Mouse (Mus musculus) kidney, adult 2 months (tissue): ENCODE results near the gene Hyal5.

ENCODE experiments used
- CTCF ChIP-seq: fragments of 200-500 bp; conservative IDR thresholded peaks from 2 replicates; pipeline ENCODE4 v1.5.1; 2011; ENCODE audit warnings: low read depth, mild to moderate bottlenecking, control low read depth, low read length, moderate library complexity, mixed read lengths; ENCODE audit not compliant: insufficient read depth, insufficient read length
- POLR2A ChIP-seq: fragments of 200-500 bp; IDR thresholded peaks from one replicate; pipeline ENCODE4 v1.6.1; 2011; ENCODE audit warnings: low read depth, low read length, control low read depth

DNA sequence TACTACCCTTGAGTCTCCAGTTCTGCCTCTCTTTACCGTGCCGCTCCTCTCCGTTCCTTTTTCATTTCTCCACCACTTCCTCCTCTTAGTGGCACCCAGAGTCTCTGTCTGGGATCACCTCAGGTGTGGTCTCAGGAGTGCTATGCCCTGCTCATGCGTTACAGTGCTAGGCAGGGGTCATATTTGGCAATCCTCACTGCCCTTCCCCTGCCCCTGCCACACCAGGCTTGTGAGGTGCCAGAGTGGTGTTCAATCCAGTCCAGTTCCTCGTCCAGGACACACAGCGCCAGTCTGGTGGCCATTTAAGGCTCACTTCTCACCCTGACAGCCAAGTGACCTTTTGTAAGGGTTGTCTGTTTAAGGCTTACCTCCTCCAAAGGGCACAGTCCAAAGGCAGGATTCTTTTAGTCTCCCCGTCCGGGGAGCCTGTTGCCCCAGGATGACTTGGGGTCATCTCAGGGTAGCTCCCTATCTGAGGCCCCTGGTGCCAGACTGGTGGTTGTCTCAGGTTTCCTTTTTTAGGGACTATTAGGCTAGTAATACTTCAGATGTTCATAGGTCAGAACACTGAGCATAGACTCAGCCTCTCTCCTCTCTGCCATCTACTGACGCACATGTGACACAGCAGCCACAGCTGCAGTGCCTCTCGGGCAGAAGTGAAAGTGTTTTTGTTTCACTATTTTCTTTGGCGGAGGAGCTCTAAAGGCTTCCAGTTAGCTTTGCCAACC is 36.5 kb downstream of the Hyal5 start:
- peak; percentile 76 for TF ChIP-seq CTCF
- no peak for TF ChIP-seq POLR2A
